Mouse (Mus musculus): ENCODE measurements around the gene Sytl4.

DNA sequence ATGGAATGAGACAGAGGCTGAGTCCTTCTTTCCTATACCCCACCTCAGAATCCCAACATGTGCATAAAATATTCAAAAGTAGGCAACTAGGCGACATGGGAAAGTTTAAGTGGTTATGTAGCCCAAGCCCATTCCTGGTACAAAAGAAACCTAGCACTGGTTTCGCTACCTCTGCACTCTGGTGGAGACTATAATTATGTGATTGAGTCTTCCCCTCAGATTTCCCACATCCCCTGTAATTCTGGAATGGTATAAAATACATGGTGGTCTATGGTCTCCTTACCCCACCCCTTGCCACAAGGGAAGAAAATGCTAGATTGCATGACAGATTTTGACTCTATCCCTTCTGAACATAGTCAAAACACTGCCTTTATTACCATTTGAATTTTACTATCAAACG lies 68.6 kb downstream of the Sytl4 start:
- TF ChIP-seq CTCF (IDR thresholded peaks at IDR 0.05; ENCODE audit: low read depth) (no peak), EP300 (optimal IDR thresholded peaks at IDR 0.05) (no peak)
